Comparison of ENCODE assay signal across 12 mouse cellular contexts in genomic region chr3:69292628-69293027, GRCm38 (mm10). TPM values are rescaled to one million over a fixed set of nuclear protein-coding genes. Genes with fewer than 3 reads are reported as not detected.
DNase-seq lines count a peak whose midpoint lies in the region.
"Had no signal": no experiment of that assay in that cellular context is flagged by ENCODE, and none has a peak within 500 bp of the region (broad histone marks: within the 10 kb centered on the region; RNA-seq: fewer than 3 reads in every experiment).

No protein-coding gene starts in this region.

- intact Hi-C loops in left cerebral cortex, postnatal 25 days (cut with DNase I): no loop called here

- DNase-seq in adrenal gland, postnatal 10 days: peak; percentile 33
- DNase-seq in adrenal gland, postnatal 14 days: no peak
- DNase-seq in heart, adult 11 months: peak; percentile 77
- no peak for DNase-seq in heart, postnatal 4 days
- DNase-seq in urinary bladder, postnatal 14 days (ENCODE audit: low spot score): peak; percentile 16
- DNase-seq in urinary bladder, postnatal 4 days (ENCODE audit: low spot score in 2 of 2): no peak
- DNase-seq in left cerebral cortex, postnatal 25 days (ENCODE audit: low spot score in 2 of 2): no peak
- DNase-seq in layer of hippocampus, adult 18-20 months (ENCODE audit: low spot score in 2 of 2): no peak
- DNase-seq: adrenal gland, adult 2 months; gastrocnemius, postnatal 25 days; layer of hippocampus, adult 9-11 months; lung, embryonic 14.5 days had no signal

RNA-seq across cellular contexts. Expression of gene Ppm1l, which starts 24.0 kb away (rescaled TPM):
- 10 to 100 TPM; 11.1 to 13.0 TPM for total RNA-seq in adrenal gland, postnatal 10 days (2021)
- total RNA-seq in adrenal gland, postnatal 14 days (2021): 12.6 and 13.5 TPM in 2 replicates
- 10 to 100 TPM; 23.0 to 26.1 TPM for total RNA-seq in heart, postnatal 4 days (2021)
- 10 to 100 TPM; 77.9 to 86.8 TPM for total RNA-seq in left cerebral cortex, postnatal 25 days (2021)
- 10 to 100 TPM; 48.0 to 49.8 TPM for total RNA-seq in layer of hippocampus, adult 18-20 months (2021)

Comparison
In these comparisons a context has a peak if more than half of its experiments do, and no peak if none do; other contexts are left out.
1. DNase-seq: peak in adrenal gland, postnatal 10 days (single experiment), heart, adult 11 months (single experiment) and urinary bladder, postnatal 14 days (single experiment); none in adrenal gland, postnatal 14 days (single experiment), heart, postnatal 4 days (single experiment), urinary bladder, postnatal 4 days (0 of 2), left cerebral cortex, postnatal 25 days (0 of 2) and layer of hippocampus, adult 18-20 months (0 of 2).